Mouse (Mus musculus): ENCODE measurements around the gene Gng12. TPM values are rescaled to one million over a fixed set of nuclear protein-coding genes. Genes with fewer than 3 reads are reported as not detected.
A peak's percentile ranks its signal among the peaks of the same experiment; 100 is the strongest.
"Not testable (repeated sequence)": the region's sequence is repeated elsewhere in the genome, so short reads cannot be mapped to it uniquely, and the experiment has no call there.

The Gng12 gene
- polyA plus RNA-seq, 1 experiment from 2014 or later, result 46.8 TPM

DNA sequence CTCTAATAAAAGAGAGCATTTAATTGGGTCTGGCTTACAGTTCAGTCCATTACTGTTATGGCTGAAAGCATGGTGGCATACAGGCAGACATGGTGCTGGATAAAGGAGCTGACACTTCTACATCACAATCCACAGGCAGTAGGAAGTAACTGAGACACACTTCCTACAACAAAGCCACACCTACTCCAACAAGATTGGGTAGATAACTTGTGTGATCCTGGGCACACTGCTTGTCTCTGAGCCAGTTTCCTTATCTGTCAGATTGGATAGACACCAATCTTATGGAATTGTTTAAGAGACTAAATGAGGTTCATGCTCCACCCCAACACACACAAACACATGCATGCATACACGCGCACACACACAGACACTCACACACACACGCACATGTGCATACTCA is 51.9 kb downstream of the Gng12 start:
- WGBS, result 93% methylated on average over 3 of the region's 3 CpGs
- Histone ChIP-seq H3K4me1 (replicated peaks) (peaks cover 17% of the 10 kb centered on the region), H3K27me3 (ENCODE audit: insufficient read depth, poor library complexity, severe bottlenecking) (no peaks in the 10 kb centered on the region), H3K36me3 (no peaks in the 10 kb centered on the region), H3K9me3 (no peaks in the 10 kb centered on the region), H3K4me3 (no peak overlapping the region), H3K27ac (no peak overlapping the region)
- no peak for DNase-seq (ENCODE audit: low spot score)

DNA sequence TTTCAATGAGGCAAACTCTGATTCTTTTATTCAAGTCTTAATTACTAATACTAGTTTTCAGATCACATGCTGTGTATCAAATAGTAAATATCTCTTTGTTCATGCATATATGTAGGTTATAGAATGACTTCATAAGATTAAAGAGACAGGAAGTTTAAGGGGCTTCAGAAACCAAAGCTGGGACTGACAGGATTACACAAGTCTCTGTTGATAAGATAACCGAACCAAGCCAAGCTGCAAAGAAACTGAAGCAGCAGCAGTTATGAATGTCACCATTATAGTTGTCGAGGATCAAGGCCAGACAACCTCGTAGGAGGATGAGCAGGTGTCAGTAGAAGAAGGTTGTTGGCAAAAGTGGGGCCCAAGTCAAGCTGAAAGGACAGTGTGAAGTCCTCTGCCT is 52.7 kb downstream of the Gng12 start:
- DNase-seq (ENCODE audit: low spot score), result no peak
- Histone ChIP-seq H3K27ac (no peak overlapping the region), H3K36me3 (no peaks in the 10 kb centered on the region), H3K4me3 (no peak overlapping the region), H3K9me3 (no peaks in the 10 kb centered on the region), H3K4me1 (replicated peaks) (peaks cover 10% of the 10 kb centered on the region), H3K27me3 (ENCODE audit: insufficient read depth, poor library complexity, severe bottlenecking) (no peaks in the 10 kb centered on the region)
- WGBS, result 89% methylated on average over 3 of the region's 3 CpGs

DNA sequence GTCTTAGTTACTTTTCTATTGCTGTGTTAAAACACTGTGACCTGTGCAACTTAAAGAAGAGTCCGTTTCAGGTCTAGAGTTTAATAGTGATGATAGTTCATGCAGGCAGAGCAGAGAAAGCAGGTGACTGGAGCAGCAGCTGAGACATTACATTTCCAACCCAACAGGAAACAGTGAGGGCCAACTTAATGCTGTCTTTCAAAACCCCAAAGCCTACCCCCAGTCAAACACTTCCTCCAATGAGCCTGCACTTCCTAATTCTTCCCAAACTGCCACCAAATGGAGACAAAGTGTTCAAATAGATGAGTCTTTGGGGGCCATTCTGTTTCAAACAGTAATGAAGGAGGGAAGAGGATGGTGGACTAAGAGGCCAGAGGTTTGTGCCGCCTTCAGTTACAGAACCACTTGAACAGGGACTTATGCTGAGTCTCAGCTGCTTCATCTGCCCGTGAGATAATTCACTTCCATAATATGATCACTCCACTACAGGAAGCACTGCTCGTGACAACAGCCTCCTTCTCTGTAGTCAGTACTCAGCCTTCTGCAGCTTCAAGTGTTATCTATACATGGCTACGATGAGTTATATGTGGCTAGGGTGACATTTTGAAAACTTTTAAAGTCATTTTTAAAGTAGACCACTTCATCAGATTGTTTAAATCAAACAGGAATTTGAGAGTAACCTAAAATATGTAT is 55.7 kb downstream of the Gng12 start:
- Histone ChIP-seq H3K36me3 (no peaks in the 10 kb centered on the region), H3K4me3 (no peak overlapping the region), H3K27me3 (ENCODE audit: insufficient read depth, poor library complexity, severe bottlenecking) (no peaks in the 10 kb centered on the region), H3K27ac (no peak overlapping the region), H3K4me1 (replicated peaks) (no peaks in the 10 kb centered on the region), H3K9me3 (no peaks in the 10 kb centered on the region)
- no peak for DNase-seq (ENCODE audit: low spot score)
- WGBS, result 87% methylated on average over 5 of the region's 5 CpGs

DNA sequence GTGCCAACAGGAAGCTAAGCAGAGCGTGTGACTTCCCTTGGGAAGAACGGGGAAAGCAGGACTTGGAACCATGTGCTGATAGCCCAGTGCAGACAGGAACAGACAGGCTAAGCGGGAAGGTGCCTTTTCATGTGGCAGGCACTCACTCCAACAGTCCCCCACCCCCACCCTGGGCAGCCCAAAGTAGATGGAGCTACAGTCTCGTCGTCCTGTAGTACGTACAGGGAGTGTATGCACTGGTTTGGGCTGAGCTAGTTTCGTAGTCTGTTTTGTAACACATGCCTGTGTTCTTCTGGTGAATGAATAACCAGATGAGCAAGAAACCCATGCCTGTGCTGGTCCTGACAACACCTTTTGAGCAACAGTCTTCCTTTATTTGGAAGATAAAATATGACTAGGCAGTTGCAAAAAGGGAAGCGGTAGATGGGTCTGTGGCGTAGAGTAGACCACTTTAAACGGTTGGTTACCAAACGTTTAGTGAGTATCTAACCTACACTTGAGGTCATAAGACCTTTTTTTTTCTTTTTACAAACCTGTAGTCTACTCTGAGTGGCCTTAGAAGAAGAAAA is 57.8 kb downstream of the Gng12 start:
- Histone ChIP-seq H3K27me3 (ENCODE audit: insufficient read depth, poor library complexity, severe bottlenecking) (no peaks in the 10 kb centered on the region), H3K36me3 (no peaks in the 10 kb centered on the region), H3K27ac (no peak overlapping the region), H3K9me3 (no peaks in the 10 kb centered on the region), H3K4me3 (no peak overlapping the region), H3K4me1 (replicated peaks) (no peaks in the 10 kb centered on the region)
- WGBS, result 86% methylated on average over 11 of the region's 11 CpGs
- no peak for DNase-seq (ENCODE audit: low spot score)

DNA sequence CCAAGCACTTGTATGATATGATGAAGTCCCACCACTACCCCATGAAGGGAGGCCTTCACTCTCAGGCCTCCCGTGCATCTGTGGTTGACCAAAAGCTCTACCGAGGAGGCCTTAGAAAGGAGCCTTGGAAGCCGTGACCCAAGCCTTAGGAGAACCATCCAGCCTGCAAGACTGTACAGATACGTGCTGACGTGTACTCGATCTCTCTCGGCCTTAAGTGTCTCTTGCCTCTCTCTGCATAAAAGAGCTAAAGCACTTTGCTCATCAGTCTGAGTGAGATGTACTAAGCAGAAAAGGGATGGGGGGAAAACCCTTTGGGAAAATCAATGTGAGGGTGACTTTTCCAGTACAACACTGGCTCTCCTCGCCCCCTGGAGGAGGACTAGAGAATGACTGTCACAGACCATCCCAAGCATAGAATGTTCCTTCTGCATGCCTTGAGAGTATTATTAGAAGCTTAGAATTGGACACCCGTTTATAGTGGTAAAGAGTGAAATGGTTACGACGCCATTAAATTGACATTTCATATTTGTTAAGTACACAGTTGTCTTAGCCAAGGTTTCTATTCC is 59.0 kb downstream of the Gng12 start:
- H3K4me3 ChIP-seq, result no peak overlapping the region
- no peaks in the 10 kb centered on the region for H3K9me3 ChIP-seq
- H3K27ac ChIP-seq, result no peak overlapping the region
- WGBS, result 84% methylated on average over 11 of the region's 11 CpGs
- H3K36me3 ChIP-seq, result no peaks in the 10 kb centered on the region
- no peaks in the 10 kb centered on the region for H3K27me3 ChIP-seq (ENCODE audit: insufficient read depth, poor library complexity, severe bottlenecking)
- DNase-seq (ENCODE audit: low spot score), result no peak
- H3K4me1 ChIP-seq (replicated peaks), result no peaks in the 10 kb centered on the region

DNA sequence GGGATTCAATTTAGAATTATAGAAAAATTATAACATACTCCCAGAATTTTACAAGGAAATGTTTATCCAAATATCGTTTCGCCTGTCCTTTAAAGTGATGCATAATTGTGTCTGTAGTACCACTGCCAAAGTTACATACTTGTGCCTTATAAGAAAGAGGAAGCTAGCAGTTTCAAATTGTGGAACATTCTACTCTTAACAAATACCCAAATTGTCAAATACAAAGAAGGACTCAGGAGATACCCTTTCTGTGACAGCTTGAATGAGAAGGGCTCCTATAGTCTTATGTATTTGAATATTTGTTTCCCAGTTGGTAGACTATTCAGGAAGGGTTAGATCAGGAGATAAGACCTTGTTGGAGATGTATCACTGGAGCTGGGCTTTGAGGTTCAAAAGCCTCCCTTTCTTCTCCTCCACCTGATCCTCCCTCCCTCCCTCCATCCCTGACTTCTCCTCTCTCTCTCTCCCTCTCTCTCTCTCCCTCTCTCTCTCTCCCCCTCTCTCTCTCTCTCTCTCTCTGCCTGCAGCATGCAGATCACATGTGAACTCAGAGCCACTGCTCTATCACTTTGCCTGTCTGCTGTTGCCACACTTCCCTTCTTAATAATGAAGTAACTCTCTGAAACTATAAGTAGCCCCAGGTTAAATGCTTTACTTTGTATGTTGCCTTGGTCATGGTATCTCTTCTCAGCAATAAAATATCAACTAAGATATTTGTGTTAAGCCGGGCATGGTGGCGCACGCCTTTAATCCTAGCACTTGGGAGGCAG is 62.5 kb downstream of the Gng12 start:
- Histone ChIP-seq H3K27ac (no peak overlapping the region), H3K27me3 (ENCODE audit: insufficient read depth, poor library complexity, severe bottlenecking) (no peaks in the 10 kb centered on the region), H3K36me3 (no peaks in the 10 kb centered on the region), H3K4me1 (replicated peaks) (0 out of 2 replicates have a peak, but pooled peaks cover 3% of the 10 kb centered on the region), H3K4me3 (no peak overlapping the region), H3K9me3 (no peaks in the 10 kb centered on the region)
- WGBS, result 91% methylated on average over 5 of the region's 5 CpGs
- no peak for DNase-seq (ENCODE audit: low spot score)

DNA sequence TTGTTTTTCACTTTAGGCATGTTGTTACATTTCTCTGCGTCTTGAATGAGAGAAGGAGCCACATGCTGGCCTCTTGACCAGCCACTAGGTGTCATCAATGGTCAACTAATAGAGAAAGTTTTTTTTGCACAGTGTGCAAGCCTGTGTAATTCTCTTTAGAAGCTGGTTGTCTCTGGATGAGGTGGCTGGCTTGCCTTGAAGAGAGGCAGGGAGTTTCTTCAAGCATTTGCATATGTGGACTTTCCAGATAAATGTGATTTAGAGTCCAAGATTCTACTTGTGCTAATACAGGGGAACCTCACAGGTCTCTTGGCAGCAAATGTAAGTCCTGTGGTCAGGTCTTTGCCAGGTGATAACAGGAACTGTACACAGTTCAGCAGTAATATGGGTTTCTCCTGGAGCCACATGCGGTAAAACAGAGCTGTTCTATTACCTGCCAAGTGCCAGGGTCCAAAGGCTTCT is 66.4 kb downstream of the Gng12 start:
- WGBS, result 33% methylated on average over 2 of the region's 2 CpGs
- H3K4me1 ChIP-seq (replicated peaks), result peaks cover 26% of the 10 kb centered on the region
- H3K36me3 ChIP-seq, result no peaks in the 10 kb centered on the region
- H3K9me3 ChIP-seq, result no peaks in the 10 kb centered on the region
- 0 out of 2 replicates have a peak, but pooled peaks cover 4% of the 10 kb centered on the region for H3K27me3 ChIP-seq (ENCODE audit: insufficient read depth, poor library complexity, severe bottlenecking)
- H3K27ac ChIP-seq, result no peak overlapping the region
- no peak overlapping the region for H3K4me3 ChIP-seq
- peak; percentile 45 for DNase-seq (ENCODE audit: low spot score)

DNA sequence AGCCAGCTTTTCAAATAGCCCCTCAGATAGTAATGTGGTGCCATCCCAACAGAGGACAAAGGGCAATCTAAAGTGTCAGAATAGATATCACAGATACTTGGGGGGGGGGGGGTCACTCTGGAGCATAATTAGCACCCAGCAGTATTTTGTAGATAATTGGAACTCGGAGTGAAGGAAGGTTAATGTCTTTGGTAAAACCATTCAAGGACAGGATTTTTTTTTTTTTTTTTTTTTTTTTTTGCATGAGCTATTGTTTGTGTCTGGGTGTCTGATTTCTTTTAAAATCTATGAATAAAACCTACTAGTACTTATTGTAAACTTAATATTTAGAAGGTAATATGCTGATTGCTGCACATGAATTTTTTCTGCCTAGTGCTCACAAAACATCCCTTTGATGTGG is 66.9 kb downstream of the Gng12 start:
- Histone ChIP-seq H3K27me3 (ENCODE audit: insufficient read depth, poor library complexity, severe bottlenecking) (0 out of 2 replicates have a peak, but pooled peaks cover 4% of the 10 kb centered on the region), H3K9me3 (no peaks in the 10 kb centered on the region), H3K36me3 (no peaks in the 10 kb centered on the region), H3K4me3 (no peak overlapping the region), H3K27ac (no peak overlapping the region), H3K4me1 (replicated peaks) (peaks cover 30% of the 10 kb centered on the region)
- no peak for DNase-seq (ENCODE audit: low spot score)
- WGBS, result 75% methylated on average over 1 of the region's 1 CpGs

DNA sequence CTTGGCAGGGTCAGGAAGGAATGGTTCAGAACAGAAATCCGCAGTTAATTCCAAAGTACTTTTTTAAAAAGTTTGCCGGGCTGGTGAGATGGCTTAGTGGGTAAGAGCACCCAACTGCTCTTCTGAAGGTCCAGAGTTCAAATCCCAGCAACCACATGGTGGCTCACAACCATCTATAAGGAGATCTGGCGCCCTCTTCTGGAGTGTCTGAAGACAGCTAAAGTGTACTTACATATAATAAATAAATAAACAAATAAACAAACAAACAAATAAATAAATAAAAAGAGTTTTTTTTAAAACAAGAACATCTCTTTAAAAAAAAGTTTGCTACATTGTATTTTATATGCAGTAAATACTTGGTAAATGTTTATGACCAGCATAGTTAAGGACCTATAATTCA is 67.5 kb downstream of the Gng12 start:
- not testable (repeated sequence) for DNase-seq (ENCODE audit: low spot score); H3K36me3 ChIP-seq; H3K27ac ChIP-seq; H3K4me3 ChIP-seq; H3K27me3 ChIP-seq (ENCODE audit: insufficient read depth, poor library complexity, severe bottlenecking); H3K9me3 ChIP-seq
- peaks cover 36% of the 10 kb centered on the region for H3K4me1 ChIP-seq (replicated peaks)
- WGBS, result 83% methylated on average over 3 of the region's 3 CpGs

DNA sequence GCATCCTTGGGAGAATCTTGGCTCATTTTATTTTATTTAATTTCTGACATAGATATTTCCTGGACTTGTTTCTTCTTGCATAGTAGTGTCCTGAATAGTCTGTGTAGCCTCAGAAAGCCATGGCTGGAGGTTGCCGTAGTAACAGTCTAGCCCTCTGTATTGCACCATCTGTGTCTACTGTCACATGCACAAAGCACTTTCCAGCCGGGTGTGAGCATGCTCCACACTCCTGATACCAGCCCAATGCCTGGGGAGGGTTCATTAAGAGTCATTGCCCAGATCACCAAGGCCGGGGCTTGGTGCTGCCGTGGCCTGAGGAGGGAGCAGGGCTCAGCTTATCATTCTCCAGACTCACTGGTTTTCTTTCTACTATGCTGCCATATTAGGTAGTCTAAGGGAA is 68.0 kb downstream of the Gng12 start:
- Histone ChIP-seq H3K4me1 (replicated peaks) (peaks cover 37% of the 10 kb centered on the region), H3K4me3 (no peak overlapping the region), H3K36me3 (no peaks in the 10 kb centered on the region), H3K27me3 (ENCODE audit: insufficient read depth, poor library complexity, severe bottlenecking) (0 out of 2 replicates have a peak, but pooled peaks cover 4% of the 10 kb centered on the region), H3K9me3 (no peaks in the 10 kb centered on the region), H3K27ac (peak overlapping the region; percentile 54; the same call in 1 of the 2 replicates)
- WGBS, result 44% methylated on average over 4 of the region's 4 CpGs
- peak; percentile 56 for DNase-seq (ENCODE audit: low spot score)

DNA sequence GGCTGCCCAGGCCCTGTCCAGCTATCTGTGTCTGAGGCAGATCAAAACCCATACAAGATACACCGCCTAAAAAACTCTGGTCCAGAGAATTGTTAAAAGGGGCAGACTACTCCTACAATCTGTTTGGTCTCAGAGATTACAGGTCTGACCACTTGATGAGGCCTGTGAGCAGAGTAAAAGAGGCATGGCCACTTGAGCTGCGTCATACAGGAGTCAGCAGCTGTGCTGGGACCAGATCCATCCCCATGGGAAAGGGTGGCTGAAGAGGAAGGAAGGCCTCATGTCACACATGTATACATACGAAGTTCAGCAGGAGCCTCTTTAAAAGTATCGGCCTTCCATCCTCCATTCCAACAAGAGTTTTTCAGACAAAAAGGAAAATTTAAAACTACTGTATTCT is 69.0 kb downstream of the Gng12 start:
- Histone ChIP-seq H3K4me3 (no peak overlapping the region), H3K36me3 (no peaks in the 10 kb centered on the region), H3K9me3 (no peaks in the 10 kb centered on the region), H3K4me1 (replicated peaks) (peaks cover 43% of the 10 kb centered on the region), H3K27me3 (ENCODE audit: insufficient read depth, poor library complexity, severe bottlenecking) (0 out of 2 replicates have a peak, but pooled peaks cover 4% of the 10 kb centered on the region), H3K27ac (no peak overlapping the region)
- no peak for DNase-seq (ENCODE audit: low spot score)
- 89% methylated on average over 4 of the region's 4 CpGs for WGBS

DNA sequence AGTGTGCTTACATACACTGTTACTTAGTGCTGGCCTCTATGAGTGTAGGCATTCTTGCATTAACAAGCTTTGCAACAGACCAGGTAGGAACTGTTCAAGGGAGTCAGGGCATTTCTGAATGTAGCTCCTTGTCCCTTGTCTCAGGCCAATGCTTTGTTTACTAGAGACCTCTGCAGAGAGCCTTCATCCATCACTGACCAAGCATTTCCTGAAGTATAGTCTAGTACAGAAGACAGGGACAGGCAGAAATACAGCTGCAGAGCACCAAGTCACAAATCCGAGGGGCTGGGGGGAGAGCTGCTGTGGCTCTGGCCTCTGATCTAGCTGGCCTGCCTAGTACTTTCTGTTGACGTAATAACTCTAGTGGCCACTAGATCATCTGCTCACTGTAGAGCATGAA is 71.6 kb downstream of the Gng12 start:
- no peak for DNase-seq (ENCODE audit: low spot score)
- Histone ChIP-seq H3K27me3 (ENCODE audit: insufficient read depth, poor library complexity, severe bottlenecking) (0 out of 2 replicates have a peak, but pooled peaks cover 4% of the 10 kb centered on the region), H3K36me3 (no peaks in the 10 kb centered on the region), H3K27ac (no peak overlapping the region), H3K9me3 (no peaks in the 10 kb centered on the region), H3K4me1 (replicated peaks) (peaks cover 51% of the 10 kb centered on the region), H3K4me3 (no peak overlapping the region)
- 49% methylated on average over 2 of the region's 2 CpGs for WGBS

DNA sequence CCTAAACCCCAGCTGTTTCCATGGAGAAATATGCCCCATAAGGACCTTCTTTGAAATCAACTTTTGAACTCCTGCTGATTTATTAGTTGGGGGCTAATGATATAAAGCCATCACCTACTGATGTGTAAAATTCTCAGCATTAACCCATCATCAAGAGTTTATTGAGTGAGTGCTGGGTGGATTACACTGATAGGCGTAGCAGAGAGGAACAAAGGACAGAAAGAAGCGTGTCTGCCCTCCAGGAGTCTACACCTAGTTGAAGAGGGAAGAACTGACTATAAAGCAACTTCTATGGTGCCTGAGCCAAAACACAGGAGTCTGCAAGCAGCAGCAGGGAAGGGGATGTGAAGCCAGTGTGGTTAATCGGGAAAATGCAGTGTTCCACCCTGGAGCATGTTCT is 73.2 kb downstream of the Gng12 start:
- DNase-seq (ENCODE audit: low spot score), result no peak
- no peak overlapping the region for H3K4me3 ChIP-seq
- no peak overlapping the region for H3K27ac ChIP-seq
- peaks cover 49% of the 10 kb centered on the region for H3K4me1 ChIP-seq (replicated peaks)
- H3K9me3 ChIP-seq, result no peaks in the 10 kb centered on the region
- 39% methylated on average over 3 of the region's 3 CpGs for WGBS
- no peaks in the 10 kb centered on the region for H3K36me3 ChIP-seq
- 0 out of 2 replicates have a peak, but pooled peaks cover 4% of the 10 kb centered on the region for H3K27me3 ChIP-seq (ENCODE audit: insufficient read depth, poor library complexity, severe bottlenecking)
